Mouse (Mus musculus): ENCODE measurements around the gene Depdc5.

- no peak for TF ChIP-seq POLR2A (IDR thresholded peaks at IDR 0.05; ENCODE audit: extremely low read depth, insufficient read depth, low read length)
- no peak for TF ChIP-seq CTCF (IDR thresholded peaks at IDR 0.05; ENCODE audit: extremely low read depth, insufficient read depth, low read length)
Observed at GRCm38 (mm10) chr5:33043397-33043796, 179.9 kb downstream of the Depdc5 start.
